Mouse (Mus musculus) hindbrain, embryonic 16.5 days (tissue): ENCODE data around the gene Phykpl. TPM values are rescaled to one million over a fixed set of nuclear protein-coding genes. Genes with fewer than 3 reads are reported as not detected.

Source experiments
- ATAC-seq: fragments of 200-750 bp; cut with Nextera tagmentation; 2 replicates; pipeline ENCODE4 v1.8.0; 2017; ENCODE audit warnings: moderate TSS enrichment, moderate library complexity
- H3K27ac ChIP-seq: fragments of 300-500 bp; sonication (generic); 2 replicates; pipeline ENCODE4 v1.5.1; 2014; ENCODE audit warnings: low read depth, mild to moderate bottlenecking, control low read depth, low read length, moderate library complexity
- H3K27me3 ChIP-seq: fragments of 300-500 bp; sonication (generic); replicated peaks from 2 replicates; pipeline ENCODE4 v1.6.1; 2014; ENCODE audit warnings: low read length; ENCODE audit not compliant: control insufficient read depth, insufficient read depth
- H3K36me3 ChIP-seq: fragments of 300-500 bp; sonication (generic); 2 replicates; pipeline ENCODE4 v1.6.1; 2014; ENCODE audit warnings: mild to moderate bottlenecking, low read length, moderate library complexity, mixed read lengths; ENCODE audit not compliant: control insufficient read depth, insufficient read depth
- H3K4me1 ChIP-seq: fragments of 300-500 bp; sonication (generic); 2 replicates; pipeline ENCODE4 v1.6.1; 2014; ENCODE audit warnings: low read depth, low read length; ENCODE audit not compliant: control insufficient read depth, insufficient read depth
- H3K4me2 ChIP-seq: fragments of 300-500 bp; sonication (generic); 2 replicates; pipeline ENCODE4 v1.6.1; 2014; ENCODE audit warnings: mild to moderate bottlenecking, low read length, control low read depth, moderate library complexity
- H3K4me3 ChIP-seq: fragments of 300-500 bp; sonication (generic); 2 replicates; pipeline ENCODE4 v1.5.1; 2014; ENCODE audit warnings: mild to moderate bottlenecking, low read length, control low read depth, moderate library complexity
- H3K9ac ChIP-seq: fragments of 300-500 bp; sonication (generic); 2 replicates; pipeline ENCODE4 v1.6.1; 2014; ENCODE audit warnings: low read depth, mild to moderate bottlenecking, control low read depth, low read length, moderate library complexity
- H3K9me3 ChIP-seq: fragments of 300-500 bp; sonication (generic); 2 replicates; pipeline ENCODE4 v1.6.1; 2014; ENCODE audit warnings: mild to moderate bottlenecking, low read length, moderate library complexity; ENCODE audit not compliant: control insufficient read depth
- WGBS: fragments of 180-500 bp; shearing (Covaris S2); extraction: QIAGEN DNeasy Blood & Tissue Kit; methylation state at CpG from one replicate; pipeline ENCODE4 v1.1.7; 2014; 5-methylcytosine and 5-hydroxymethylcytosine counted together
- polyA plus RNA-seq: library from polyadenylated mRNA; unstranded; fragments of >200 nt; fragmentation: Nextera tagmentation; extraction: Ambion mirVana; gene quantifications from 2 replicates; pipeline ENCODE4 v1.2.1, GENCODE M21; 2015

The Phykpl gene
- polyA plus RNA-seq, 1 experiment from 2014 or later, result 9.2 TPM

GRCm38 (mm10) chr11:51619409-51620060 is 35.0 kb downstream of the Phykpl start, which contains the start of gene Nhp2:
Gene Nhp2, plus strand, starts transcription at chr11:51619735.
- WGBS, result under 1% methylated on average over 51 of the region's 51 CpGs
- Histone ChIP-seq H3K9ac (peak within 1 kb of the TSS; percentile 76), H3K27ac (peak within 1 kb of the TSS; percentile 54; the same call in 1 of the 2 replicates), H3K4me3 (peak within 1 kb of the TSS; percentile 80), H3K4me2 (peak within 1 kb of the TSS; percentile 61), H3K4me1 (peaks cover 11% of the 10 kb centered on the region), H3K36me3 (peaks cover 12% of the 10 kb centered on the region), H3K9me3 (no peaks in the 10 kb centered on the region), H3K27me3 (no peaks in the 10 kb centered on the region)
- peak; percentile 96 for ATAC-seq

- Histone ChIP-seq H3K36me3 (peaks cover 16% of the 10 kb centered on the region), H3K27me3 (no peaks in the 10 kb centered on the region), H3K9me3 (no peaks in the 10 kb centered on the region), H3K4me1 (peaks cover 11% of the 10 kb centered on the region), H3K4me3 (peak overlapping the region; percentile 80), H3K27ac (peak overlapping the region; percentile 54; the same call in 1 of the 2 replicates), H3K9ac (peak overlapping the region; percentile 76), H3K4me2 (peak overlapping the region; percentile 61)
- no peak for ATAC-seq
- 5% methylated on average over 11 of the region's 11 CpGs for WGBS
Observed at GRCm38 (mm10) chr11:51620084-51620483, 35.5 kb downstream of the Phykpl start.

GRCm38 (mm10) chr11:51621776-51622175 is 37.2 kb downstream of the Phykpl start:
- Histone ChIP-seq H3K9me3 (no peaks in the 10 kb centered on the region), H3K36me3 (peaks cover 27% of the 10 kb centered on the region)
- no peak for ATAC-seq

GRCm38 (mm10) chr11:51622971-51623491 is 38.5 kb downstream of the Phykpl start:
- peaks cover 11% of the 10 kb centered on the region for H3K4me1 ChIP-seq

More at GRCm38 (mm10) chr11:51621776-51622175, 37.2 kb downstream of the Phykpl start:
- peaks cover 11% of the 10 kb centered on the region for H3K4me1 ChIP-seq
- 95% methylated on average over 2 of the region's 2 CpGs for WGBS
- no peak overlapping the region for H3K9ac ChIP-seq
- no peak overlapping the region for H3K27ac ChIP-seq
- no peaks in the 10 kb centered on the region for H3K27me3 ChIP-seq
- no peak overlapping the region for H3K4me3 ChIP-seq
- H3K4me2 ChIP-seq, result no peak overlapping the region

GRCm38 (mm10) chr11:51625187-51625820 is 40.7 kb downstream of the Phykpl start:
- no peak overlapping the region for H3K4me3 ChIP-seq
- no peaks in the 10 kb centered on the region for H3K9me3 ChIP-seq
- H3K4me1 ChIP-seq, result peaks cover 10% of the 10 kb centered on the region
- H3K9ac ChIP-seq, result no peak overlapping the region
- H3K4me2 ChIP-seq, result no peak overlapping the region
- H3K27ac ChIP-seq, result no peak overlapping the region
- 83% methylated on average over 5 of the region's 5 CpGs for WGBS
- peaks cover 40% of the 10 kb centered on the region for H3K36me3 ChIP-seq
- no peak for ATAC-seq
- no peaks in the 10 kb centered on the region for H3K27me3 ChIP-seq

More at GRCm38 (mm10) chr11:51622971-51623491, 38.5 kb downstream of the Phykpl start:
- Histone ChIP-seq H3K9me3 (no peaks in the 10 kb centered on the region), H3K9ac (no peak overlapping the region), H3K36me3 (peaks cover 35% of the 10 kb centered on the region), H3K27ac (no peak overlapping the region), H3K4me3 (no peak overlapping the region), H3K4me2 (no peak overlapping the region), H3K27me3 (no peaks in the 10 kb centered on the region)
- 88% methylated on average over 7 of the region's 7 CpGs for WGBS
- no peak for ATAC-seq

GRCm38 (mm10) chr11:51627425-51627824 is 42.9 kb downstream of the Phykpl start:
- no peaks in the 10 kb centered on the region for H3K27me3 ChIP-seq
- WGBS, result 90% methylated on average over 9 of the region's 9 CpGs

GRCm38 (mm10) chr11:51627907-51628306 is 43.4 kb downstream of the Phykpl start:
- H3K4me1 ChIP-seq, result no peaks in the 10 kb centered on the region
- no peaks in the 10 kb centered on the region for H3K27me3 ChIP-seq
- no peaks in the 10 kb centered on the region for H3K9me3 ChIP-seq
- H3K36me3 ChIP-seq, result peaks cover 39% of the 10 kb centered on the region
- no peak overlapping the region for H3K9ac ChIP-seq
- H3K4me2 ChIP-seq, result no peak overlapping the region
- no peak overlapping the region for H3K4me3 ChIP-seq
- no peak for ATAC-seq
- 88% methylated on average over 8 of the region's 8 CpGs for WGBS
- H3K27ac ChIP-seq, result no peak overlapping the region

More at GRCm38 (mm10) chr11:51627425-51627824, 42.9 kb downstream of the Phykpl start:
- H3K4me2 ChIP-seq, result no peak overlapping the region
- no peaks in the 10 kb centered on the region for H3K4me1 ChIP-seq
- ATAC-seq, result no peak
- no peak overlapping the region for H3K9ac ChIP-seq
- no peaks in the 10 kb centered on the region for H3K9me3 ChIP-seq
- H3K27ac ChIP-seq, result no peak overlapping the region
- no peak overlapping the region for H3K4me3 ChIP-seq
- H3K36me3 ChIP-seq, result peaks cover 40% of the 10 kb centered on the region

- Histone ChIP-seq H3K4me3 (no peak overlapping the region), H3K27ac (no peak overlapping the region), H3K36me3 (peaks cover 28% of the 10 kb centered on the region), H3K27me3 (no peaks in the 10 kb centered on the region), H3K4me1 (peaks cover 8% of the 10 kb centered on the region), H3K9me3 (no peaks in the 10 kb centered on the region), H3K4me2 (no peak overlapping the region), H3K9ac (no peak overlapping the region)
- WGBS, result 85% methylated on average over 15 of the region's 15 CpGs
- no peak for ATAC-seq
Observed at GRCm38 (mm10) chr11:51629651-51630314, 45.2 kb downstream of the Phykpl start.
